Mouse (Mus musculus): ENCODE measurements around the gene Cks1brt. TPM values are rescaled to one million over a fixed set of nuclear protein-coding genes. Genes with fewer than 3 reads are reported as not detected.
"Not testable (repeated sequence)": the region's sequence is repeated elsewhere in the genome, so short reads cannot be mapped to it uniquely, and the experiment has no call there.

Gene Cks1brt
- total RNA-seq (2021) = not detected
- long read RNA-seq, experiment 1 = 0 reads
- long read RNA-seq, experiment 2 = 0 reads

- DNase-seq (ENCODE audit: low spot score) = no peak
These were observed at the start of gene Cks1brt for GRCm38 (mm10) chr8:85151624-85152023. Gene Cks1brt (plus strand): TSS chr8:85151924.

GRCm38 (mm10) chr8:85113241-85113640 is 38.5 kb upstream of the Cks1brt start:
- no peak for DNase-seq (ENCODE audit: low spot score)

- no peak for DNase-seq (ENCODE audit: low spot score)
These were observed 36.2 kb upstream of the Cks1brt start for GRCm38 (mm10) chr8:85115501-85115900.

GRCm38 (mm10) chr8:85116984-85117383 is 34.7 kb upstream of the Cks1brt start:
- no peak for DNase-seq (ENCODE audit: low spot score)

GRCm38 (mm10) chr8:85119052-85119981 is 32.4 kb upstream of the Cks1brt start:
- DNase-seq (ENCODE audit: low spot score) = peak; percentile 70

GRCm38 (mm10) chr8:85120251-85120650 is 31.5 kb upstream of the Cks1brt start:
- DNase-seq (ENCODE audit: low spot score) = not testable (repeated sequence)

GRCm38 (mm10) chr8:85122995-85123394 is 28.7 kb upstream of the Cks1brt start, which contains the start of gene Zfp791:
Gene Zfp791 (minus strand): TSS chr8:85123095.
- DNase-seq (ENCODE audit: low spot score) = no peak

GRCm38 (mm10) chr8:85123691-85124090 is 28.0 kb upstream of the Cks1brt start:
- DNase-seq (ENCODE audit: low spot score) = no peak

- no peak for DNase-seq (ENCODE audit: low spot score)
These were observed 19.4 kb upstream of the Cks1brt start for GRCm38 (mm10) chr8:85132335-85132734.

GRCm38 (mm10) chr8:85135690-85136089 is 16.0 kb upstream of the Cks1brt start:
- not testable (repeated sequence) for DNase-seq (ENCODE audit: low spot score)

- no peak for DNase-seq (ENCODE audit: low spot score)
These were observed 9.2 kb upstream of the Cks1brt start for GRCm38 (mm10) chr8:85142516-85142915.

- DNase-seq (ENCODE audit: low spot score) = peak; percentile 18
These were observed 19.6 kb downstream of the Cks1brt start for GRCm38 (mm10) chr8:85171291-85171690.

- no peak for DNase-seq (ENCODE audit: low spot score)
These were observed 24.2 kb downstream of the Cks1brt start for GRCm38 (mm10) chr8:85175892-85176291.

GRCm38 (mm10) chr8:85192346-85192745 is 40.6 kb downstream of the Cks1brt start:
- no peak for DNase-seq (ENCODE audit: low spot score)

GRCm38 (mm10) chr8:85220220-85220619 is 68.5 kb downstream of the Cks1brt start:
- no peak for DNase-seq (ENCODE audit: low spot score)

- no peak for DNase-seq (ENCODE audit: low spot score)
These were observed 69.3 kb downstream of the Cks1brt start for GRCm38 (mm10) chr8:85220992-85221391.

Small RNA genes within 50 kb of the gene (microRNA-seq; reads per million reads assigned to microRNA genes)
- not detected for gene Gm23388

Other genes with a start within 250 kb of the Cks1brt start
- not detected for gene Klf1, start 250.0 kb upstream of the Cks1brt start, total RNA-seq (2021)
- 1 to 10 TPM; 6.1 to 6.8 TPM for gene Dnase2a, start 243.4 kb upstream of the Cks1brt start, total RNA-seq (2021)
- gene Mast1, start 214.6 kb upstream of the Cks1brt start, total RNA-seq (2021) = under 1 TPM in 1 of 2 experiments, not detected in 1; 0.07 TPM
- not detected for gene Rtbdn, start 204.9 kb upstream of the Cks1brt start, total RNA-seq (2021)
- gene Gm49661, start 182.5 kb upstream of the Cks1brt start, total RNA-seq (2021) = not detected
- 100 to 1,000 TPM; 193 to 200 TPM for gene Prdx2, start 182.3 kb upstream of the Cks1brt start, total RNA-seq (2021)
- gene Rnaseh2a, start 182.2 kb upstream of the Cks1brt start, total RNA-seq (2021) = 10 to 100 TPM; 21.1 to 21.7 TPM
- gene Junb, start 173.2 kb upstream of the Cks1brt start, total RNA-seq (2021) = 10 to 100 TPM in 1 of 2 experiments, 1 to 10 TPM in 1; 9.4 to 12.5 TPM
- 1 to 10 TPM; 2.1 to 2.7 TPM for gene Hook2, start 161.3 kb upstream of the Cks1brt start, total RNA-seq (2021)
- not detected for gene Best2, start 137.4 kb upstream of the Cks1brt start, total RNA-seq (2021)
- 10 to 100 TPM; 53.6 to 58.0 TPM for gene Asna1, start 126.6 kb upstream of the Cks1brt start, total RNA-seq (2021)
- gene Trir, start 125.1 kb upstream of the Cks1brt start, total RNA-seq (2021) = 10 to 100 TPM; 70.4 to 78.8 TPM
- gene Tnpo2, start 115.0 kb upstream of the Cks1brt start, total RNA-seq (2021) = 10 to 100 TPM; 27.6 to 35.4 TPM
- gene Fbxw9, start 91.9 kb upstream of the Cks1brt start, total RNA-seq (2021) = 1 to 10 TPM; 1.8 TPM
- gene Gm5741, start 83.9 kb upstream of the Cks1brt start, total RNA-seq (2021) = not detected
- 10 to 100 TPM; 31.6 to 35.1 TPM for gene Dhps, start 80.2 kb upstream of the Cks1brt start, total RNA-seq (2021)
- gene Wdr83os, start 71.2 kb upstream of the Cks1brt start, total RNA-seq (2021) = 10 to 100 TPM; 46.9 to 47.2 TPM
- gene Wdr83, start 70.6 kb upstream of the Cks1brt start, total RNA-seq (2021) = 10 to 100 TPM; 12.6 to 20.8 TPM
- gene Man2b1, start 68.7 kb upstream of the Cks1brt start, total RNA-seq (2021) = 1 to 10 TPM; 7.9 to 9.4 TPM
- 1 to 10 TPM; 1.0 to 1.1 TPM for gene Zfp791, start 28.8 kb upstream of the Cks1brt start, total RNA-seq (2021)
- not detected for gene Olfr371, start 74.1 kb downstream of the Cks1brt start, total RNA-seq (2021)
- 1 to 10 TPM; 3.4 to 3.8 TPM for gene Orc6, start 147.7 kb downstream of the Cks1brt start, total RNA-seq (2021)
- 10 to 100 TPM; 51.5 to 53.6 TPM for gene Vps35, start 147.9 kb downstream of the Cks1brt start, total RNA-seq (2021)
- 1 to 10 TPM in 1 of 2 experiments, under 1 TPM in 1; 0.57 to 1.4 TPM for gene Mylk3, start 234.4 kb downstream of the Cks1brt start, total RNA-seq (2021)